Mouse (Mus musculus) heart, embryonic 12.5 days (tissue): Measurements from ENCODE around the gene Alox12. TPM values are rescaled to one million over a fixed set of nuclear protein-coding genes. Genes with fewer than 3 reads are reported as not detected.

Experiments used
- ATAC-seq: fragments of 200-750 bp; cut with Nextera tagmentation; 2 replicates; pipeline ENCODE4 v1.8.0; 2017; ENCODE audit warnings: moderate TSS enrichment, moderate library complexity; ENCODE audit not compliant: insufficient number of reproducible peaks, low FRiP score
- H3K27ac ChIP-seq: fragments of 300-500 bp; sonication (generic); 2 replicates; pipeline ENCODE4 v1.5.1; 2016; ENCODE audit warnings: mild to moderate bottlenecking, moderate library complexity; ENCODE audit not compliant: poor library complexity, severe bottlenecking
- H3K27me3 ChIP-seq: fragments of 300-500 bp; sonication (generic); replicated peaks from 2 replicates; pipeline ENCODE4 v1.6.1; 2016; ENCODE audit warnings: mild to moderate bottlenecking, moderate library complexity
- H3K36me3 ChIP-seq: fragments of 300-500 bp; sonication (generic); 2 replicates; pipeline ENCODE4 v1.6.1; 2016; ENCODE audit warnings: mild to moderate bottlenecking, moderate library complexity
- H3K4me1 ChIP-seq: fragments of 300-500 bp; sonication (generic); replicated peaks from 2 replicates; pipeline ENCODE4 v1.6.1; 2016; ENCODE audit warnings: mild to moderate bottlenecking
- H3K4me2 ChIP-seq: fragments of 300-500 bp; sonication (generic); 2 replicates; pipeline ENCODE4 v1.6.1; 2016; ENCODE audit warnings: mild to moderate bottlenecking, moderate library complexity
- H3K4me3 ChIP-seq: fragments of 300-500 bp; sonication (generic); 2 replicates; pipeline ENCODE4 v1.5.1; 2016; ENCODE audit warnings: mild to moderate bottlenecking
- H3K9ac ChIP-seq: fragments of 300-500 bp; sonication (generic); 2 replicates; pipeline ENCODE4 v1.6.1; 2016; ENCODE audit warnings: mild to moderate bottlenecking, moderate library complexity
- H3K9me3 ChIP-seq: fragments of 300-500 bp; sonication (generic); replicated peaks from 2 replicates; pipeline ENCODE4 v1.6.1; 2016; ENCODE audit warnings: mild to moderate bottlenecking, moderate library complexity
- WGBS: fragments of 180-500 bp; shearing (Covaris S2); methylation state at CpG from one replicate; pipeline ENCODE4 v1.1.7; 2016; 5-methylcytosine and 5-hydroxymethylcytosine counted together
- polyA plus RNA-seq: library from polyadenylated mRNA; unstranded; fragments of >200 nt; fragmentation: Nextera tagmentation; extraction: Ambion mirVana; gene quantifications from 2 replicates; pipeline ENCODE4 v1.2.1, GENCODE M21; 2016

Gene Alox12
- polyA plus RNA-seq, 1 experiment from 2014 or later: 3.8 TPM

GRCm38 (mm10) chr11:70212896-70213295 is 42.3 kb downstream of the Alox12 start:
- H3K9ac ChIP-seq: no peak overlapping the region
- H3K36me3 ChIP-seq: no peaks in the 10 kb centered on the region
- H3K4me2 ChIP-seq: no peak overlapping the region
- peaks cover 67% of the 10 kb centered on the region for H3K27me3 ChIP-seq
- 14% methylated on average over 9 of the region's 9 CpGs for WGBS
- H3K9me3 ChIP-seq: no peaks in the 10 kb centered on the region
- H3K4me3 ChIP-seq: no peak overlapping the region
- peaks cover 21% of the 10 kb centered on the region for H3K4me1 ChIP-seq
- ATAC-seq: no peak
- H3K27ac ChIP-seq: no peak overlapping the region

GRCm38 (mm10) chr11:70212423-70212822 is 42.7 kb downstream of the Alox12 start, which contains the start of gene Slc16a11:
Slc16a11 (plus strand) TSS chr11:70212752.
- 58% methylated on average over 6 of the region's 6 CpGs for WGBS
- H3K4me2 ChIP-seq: no peak within 1 kb of the TSS
- H3K4me3 ChIP-seq: no peak within 1 kb of the TSS
- peaks cover 21% of the 10 kb centered on the region for H3K4me1 ChIP-seq
- H3K9ac ChIP-seq: no peak within 1 kb of the TSS
- no peaks in the 10 kb centered on the region for H3K9me3 ChIP-seq
- no peak for ATAC-seq
- H3K27ac ChIP-seq: no peak within 1 kb of the TSS
- H3K27me3 ChIP-seq: peaks cover 63% of the 10 kb centered on the region
- no peaks in the 10 kb centered on the region for H3K36me3 ChIP-seq

- peaks cover 58% of the 10 kb centered on the region for H3K27me3 ChIP-seq
- H3K36me3 ChIP-seq: no peaks in the 10 kb centered on the region
- 79% methylated on average over 6 of the region's 6 CpGs for WGBS
- no peak overlapping the region for H3K9ac ChIP-seq
- H3K4me3 ChIP-seq: no peak overlapping the region
- no peak overlapping the region for H3K27ac ChIP-seq
- no peaks in the 10 kb centered on the region for H3K9me3 ChIP-seq
- H3K4me1 ChIP-seq: peaks cover 21% of the 10 kb centered on the region
- no peak for ATAC-seq
- H3K4me2 ChIP-seq: no peak overlapping the region
Observed at GRCm38 (mm10) chr11:70211972-70212371, 43.2 kb downstream of the Alox12 start.

- Histone ChIP-seq H3K36me3 (no peaks in the 10 kb centered on the region), H3K9ac (no peak overlapping the region), H3K4me1 (peaks cover 25% of the 10 kb centered on the region), H3K4me2 (no peak overlapping the region), H3K27ac (no peak overlapping the region), H3K27me3 (peaks cover 52% of the 10 kb centered on the region), H3K4me3 (no peak overlapping the region), H3K9me3 (no peaks in the 10 kb centered on the region)
- 78% methylated on average over 2 of the region's 2 CpGs for WGBS
- no peak for ATAC-seq
Observed at GRCm38 (mm10) chr11:70210681-70211080, 44.5 kb downstream of the Alox12 start.

DNA sequence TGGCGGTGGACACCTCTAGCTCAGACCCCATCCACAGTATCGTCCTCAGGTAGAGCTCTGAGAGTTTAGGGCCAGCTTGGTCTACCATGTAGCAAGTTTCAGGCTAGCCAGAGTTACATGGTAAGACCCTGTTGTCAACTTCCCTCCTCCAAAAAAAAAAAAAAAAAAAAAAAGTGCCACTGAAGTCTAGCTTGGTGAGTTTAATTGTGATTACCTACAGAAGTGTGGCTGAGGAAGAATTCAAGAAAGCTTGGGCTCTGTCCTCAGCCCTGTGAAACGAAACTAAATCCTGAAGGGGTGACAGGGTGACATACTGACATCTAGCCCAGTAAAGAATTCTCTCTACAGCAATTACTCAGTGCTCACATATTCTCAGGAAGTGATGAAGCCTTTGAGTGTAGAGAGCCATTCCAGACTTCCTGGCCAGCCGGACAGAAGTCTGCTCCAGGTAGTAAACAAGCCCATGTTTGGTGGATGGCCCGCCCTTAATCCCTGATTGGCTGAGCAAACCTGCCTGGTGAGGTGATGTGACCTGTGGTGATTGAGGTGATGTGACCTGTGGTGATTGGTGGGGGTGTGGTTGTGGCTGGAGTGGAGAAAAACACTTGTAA is 46.3 kb downstream of the Alox12 start:
- no peak overlapping the region for H3K27ac ChIP-seq
- no peaks in the 10 kb centered on the region for H3K36me3 ChIP-seq
- no peak overlapping the region for H3K4me3 ChIP-seq
- WGBS: 61% methylated on average over 5 of the region's 5 CpGs
- no peak overlapping the region for H3K9ac ChIP-seq
- peaks cover 7% of the 10 kb centered on the region for H3K4me1 ChIP-seq
- no peaks in the 10 kb centered on the region for H3K9me3 ChIP-seq
- no peak overlapping the region for H3K4me2 ChIP-seq
- ATAC-seq: no peak
- H3K27me3 ChIP-seq: peaks cover 34% of the 10 kb centered on the region

- 51% methylated on average over 7 of the region's 7 CpGs for WGBS
- 0 out of 2 replicates have a peak, but pooled peaks have one; percentile 25 for ATAC-seq
- no peaks in the 10 kb centered on the region for H3K9me3 ChIP-seq
- H3K36me3 ChIP-seq: no peaks in the 10 kb centered on the region
- no peak overlapping the region for H3K4me2 ChIP-seq
- H3K4me3 ChIP-seq: no peak overlapping the region
- peaks cover 26% of the 10 kb centered on the region for H3K27me3 ChIP-seq
- no peak overlapping the region for H3K9ac ChIP-seq
- peaks cover 4% of the 10 kb centered on the region for H3K4me1 ChIP-seq
- no peak overlapping the region for H3K27ac ChIP-seq
Observed at GRCm38 (mm10) chr11:70207283-70207682, 47.9 kb downstream of the Alox12 start.

- Histone ChIP-seq H3K27ac (no peak overlapping the region), H3K9me3 (no peaks in the 10 kb centered on the region), H3K4me3 (no peak overlapping the region), H3K9ac (no peak overlapping the region), H3K4me2 (no peak overlapping the region), H3K36me3 (no peaks in the 10 kb centered on the region), H3K4me1 (peaks cover 4% of the 10 kb centered on the region), H3K27me3 (peaks cover 21% of the 10 kb centered on the region)
- WGBS: 61% methylated on average over 2 of the region's 2 CpGs
- ATAC-seq: no peak
Observed at GRCm38 (mm10) chr11:70206801-70207200, 48.4 kb downstream of the Alox12 start.

DNA sequence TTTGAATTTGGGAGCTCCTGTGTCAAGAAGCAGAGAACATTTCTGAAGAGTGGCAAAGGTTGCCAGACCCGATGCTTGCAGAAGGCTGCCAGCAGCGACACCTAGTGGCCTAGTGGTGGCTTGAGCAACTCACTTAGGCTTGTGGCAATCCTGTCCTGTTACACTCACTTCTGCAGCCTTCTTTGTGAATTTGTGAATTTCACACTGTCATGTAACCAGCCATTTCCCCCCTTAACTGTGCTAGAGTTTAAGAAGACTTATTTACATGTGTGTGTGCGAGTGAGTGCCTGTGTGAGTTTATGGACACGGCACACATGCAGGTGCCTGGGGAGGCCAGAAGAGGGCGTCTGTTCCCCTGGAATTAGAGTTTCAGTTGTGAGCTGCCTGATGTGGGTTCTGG is 53.5 kb downstream of the Alox12 start:
- Histone ChIP-seq H3K27ac (no peak overlapping the region), H3K4me1 (peaks cover 2% of the 10 kb centered on the region), H3K36me3 (no peaks in the 10 kb centered on the region), H3K27me3 (peaks cover 19% of the 10 kb centered on the region), H3K4me3 (no peak overlapping the region), H3K4me2 (no peak overlapping the region), H3K9me3 (no peaks in the 10 kb centered on the region), H3K9ac (no peak overlapping the region)
- ATAC-seq: no peak
- 36% methylated on average over 5 of the region's 5 CpGs for WGBS

DNA sequence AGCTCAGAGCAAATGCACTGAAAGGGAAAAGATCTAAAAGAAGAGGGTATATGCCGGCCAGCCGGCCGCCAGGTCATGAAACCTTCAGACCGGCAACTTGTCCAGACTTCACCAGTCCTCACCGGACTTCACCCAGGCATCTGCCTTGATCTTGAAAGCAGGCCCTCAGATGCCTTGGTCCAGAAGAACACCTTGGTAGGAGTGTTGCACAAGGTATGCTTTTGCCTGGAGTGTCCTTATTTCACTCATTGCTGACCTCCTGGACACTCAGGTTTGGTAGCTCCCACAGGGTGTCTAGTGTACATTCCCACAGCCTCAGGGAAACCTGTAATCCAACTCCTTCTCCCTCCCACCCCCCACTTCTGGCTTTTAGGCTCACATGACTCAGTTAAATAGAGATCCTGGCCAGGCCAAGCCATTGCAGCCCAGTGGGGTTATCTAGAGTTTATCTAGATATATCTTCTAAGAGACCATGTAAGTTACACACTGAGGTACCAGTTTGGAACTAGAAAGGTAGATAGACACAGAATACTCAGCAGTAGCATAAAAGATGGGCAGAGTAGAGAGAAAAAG is 55.0 kb downstream of the Alox12 start:
- Histone ChIP-seq H3K9ac (no peak overlapping the region), H3K9me3 (no peaks in the 10 kb centered on the region), H3K4me2 (no peak overlapping the region), H3K27me3 (peaks cover 14% of the 10 kb centered on the region; the same call in 1 of the 2 replicates), H3K36me3 (no peaks in the 10 kb centered on the region), H3K4me1 (no peaks in the 10 kb centered on the region), H3K4me3 (no peak overlapping the region), H3K27ac (no peak overlapping the region)
- WGBS: 84% methylated on average over 5 of the region's 5 CpGs
- ATAC-seq: no peak

DNA sequence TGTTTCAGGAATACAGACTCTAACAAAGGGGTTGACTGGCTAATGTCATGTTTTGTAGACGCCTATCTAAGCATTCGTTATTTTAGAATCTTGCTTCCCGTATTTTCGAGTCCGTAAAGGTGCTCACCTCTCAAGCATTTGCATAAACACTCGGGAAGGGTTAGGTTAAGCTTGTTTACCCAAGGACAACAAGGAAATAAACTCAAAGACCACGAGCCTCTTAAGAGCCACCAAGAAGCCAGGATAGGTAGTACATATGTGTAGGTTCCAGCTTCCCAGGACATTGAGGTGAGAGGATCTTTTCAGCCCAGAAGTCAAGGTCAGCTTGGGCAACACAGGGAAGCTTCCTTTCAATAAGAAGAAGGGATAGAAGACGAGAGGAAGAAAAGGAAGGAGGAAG is 56.0 kb downstream of the Alox12 start:
- Histone ChIP-seq H3K36me3 (no peaks in the 10 kb centered on the region), H3K4me3 (no peak overlapping the region), H3K4me1 (no peaks in the 10 kb centered on the region), H3K27me3 (peaks cover 14% of the 10 kb centered on the region; the same call in 1 of the 2 replicates), H3K27ac (no peak overlapping the region), H3K9me3 (no peaks in the 10 kb centered on the region), H3K4me2 (no peak overlapping the region), H3K9ac (no peak overlapping the region)
- no peak for ATAC-seq
- WGBS: 76% methylated on average over 8 of the region's 8 CpGs

- Histone ChIP-seq H3K9ac (no peak overlapping the region), H3K27ac (no peak overlapping the region), H3K9me3 (no peaks in the 10 kb centered on the region), H3K36me3 (no peaks in the 10 kb centered on the region), H3K4me1 (no peaks in the 10 kb centered on the region), H3K4me2 (no peak overlapping the region), H3K27me3 (peaks cover 12% of the 10 kb centered on the region; the same call in 1 of the 2 replicates), H3K4me3 (no peak overlapping the region)
- ATAC-seq: no peak
- 70% methylated on average over 3 of the region's 3 CpGs for WGBS
Observed at GRCm38 (mm10) chr11:70198332-70198731, 56.8 kb downstream of the Alox12 start.
